In genomic region chr10:77671519-77671918, GRCm38 (mm10) we compare ENCODE assay signal across 35 mouse cellular contexts. TPM values are rescaled to one million over a fixed set of nuclear protein-coding genes. Genes with fewer than 3 reads are reported as not detected.
DNase-seq lines count a peak whose midpoint lies in the region; ATAC-seq and TF ChIP-seq lines count a peak whose summit lies in the region.
"Had no signal": no experiment of that assay in that cellular context is flagged by ENCODE, and none has a peak within 500 bp of the region (broad histone marks: within the 10 kb centered on the region; RNA-seq: fewer than 3 reads in every experiment).

No protein-coding gene starts in this region.

- TF ChIP-seq EP300 in MEL (IDR thresholded peaks at IDR 0.05; ENCODE audit: low read depth in 1 of 2, low read length in 2 of 2): peak; percentile 83 to 86

- no peaks in the 10 kb centered on the region for H3K36me3 ChIP-seq in heart, embryonic 10.5 days
- H3K36me3 ChIP-seq in MEL (ENCODE audit: control insufficient read depth in 1 of 2, insufficient read depth in 2 of 2, low read length in 2 of 2): peaks cover 0 to 11% of the 10 kb centered on the region in 2 experiments; a peak in 2 of 4 replicates
- no peaks in the 10 kb centered on the region for H3K36me3 ChIP-seq in liver, embryonic 16.5 days (ENCODE audit: control insufficient read depth, insufficient read depth)
- H3K36me3 ChIP-seq: hindbrain, embryonic 15.5 days; limb, embryonic 15.5 days; midbrain, embryonic 13.5 days had no signal

- TF ChIP-seq CTCF in MEL (IDR thresholded peaks at IDR 0.05 in 2 of 3, conservative IDR thresholded peaks at IDR 0.05 in 1 of 3; ENCODE audit: control insufficient read depth in 1 of 3, insufficient read depth in 1 of 3, low read depth in 2 of 3, low read length in 3 of 3, poor library complexity in 1 of 3, severe bottlenecking in 1 of 3): no peak

- DNase-seq in heart, embryonic 10.5 days (ENCODE audit: low spot score): peak; percentile 88
- DNase-seq in heart, adult 8-10 months (ENCODE audit: low spot score): no peak
- DNase-seq in MEL (ENCODE audit: low read depth, low spot score) (peak; percentile 85), liver (peak; percentile 58)
- DNase-seq in thymus, postnatal 14 days: no peak
- no peak for DNase-seq in adrenal gland, postnatal 10 days
- DNase-seq in left cerebral cortex, postnatal 25 days (ENCODE audit: low spot score in 2 of 2): no peak
- DNase-seq: adrenal gland, adult 2 months; cerebellum, adult 8-10 months; cerebellum, postnatal 36 days; gastrocnemius, postnatal 10 days; heart, postnatal 4 days; kidney, adult 11 months; kidney, postnatal 4 days; layer of hippocampus, adult 9-11 months; left cerebral cortex, postnatal 4 days; retina, postnatal 1 day; right cerebral cortex, postnatal 25 days; spleen, adult 18-20 months had no signal

- no peaks in the 10 kb centered on the region for H3K79me2 ChIP-seq in MEL (ENCODE audit: control insufficient read depth, insufficient read depth, low read length, poor library complexity)

- TF ChIP-seq RAD21 in MEL (IDR thresholded peaks at IDR 0.05; ENCODE audit: low read depth, low read length): no peak

- intact Hi-C loops in left cerebral cortex, postnatal 25 days (cut with DNase I): no loop called here

- no peak overlapping the region for H3K4me3 ChIP-seq in heart, embryonic 10.5 days
- H3K4me3 ChIP-seq in MEL (ENCODE audit: control insufficient read depth in 1 of 2, insufficient read depth in 1 of 2, low read depth in 2 of 2, low read length in 2 of 2): no peak overlapping the region
- no peak overlapping the region for H3K4me3 ChIP-seq in liver, embryonic 16.5 days (ENCODE audit: low read depth, low read length)
- H3K4me3 ChIP-seq: hindbrain, embryonic 15.5 days; limb, embryonic 15.5 days; midbrain, embryonic 13.5 days had no signal

- peak; percentile 86 for ATAC-seq in liver, embryonic 16.5 days (ENCODE audit: low read depth)
- ATAC-seq: CD4-positive, CD25-positive, alpha-beta regulatory T cell, adult 4 months; forebrain, embryonic 14.5 days; midbrain, embryonic 13.5 days had no signal

- H3K9me3 ChIP-seq in heart, embryonic 10.5 days: no peaks in the 10 kb centered on the region
- H3K9me3 ChIP-seq in MEL (replicated peaks; ENCODE audit: insufficient read depth, low read length): no peaks in the 10 kb centered on the region
- no peaks in the 10 kb centered on the region for H3K9me3 ChIP-seq in liver, embryonic 16.5 days (replicated peaks; ENCODE audit: control insufficient read depth, low read length)
- H3K9me3 ChIP-seq: hindbrain, embryonic 15.5 days; limb, embryonic 15.5 days; midbrain, embryonic 13.5 days had no signal

- H3K4me2 ChIP-seq in liver, embryonic 16.5 days (ENCODE audit: low read depth, low read length): no peak overlapping the region
- H3K4me2 ChIP-seq: hindbrain, embryonic 15.5 days; limb, embryonic 15.5 days; midbrain, embryonic 13.5 days had no signal

- H3K4me1 ChIP-seq in heart, embryonic 10.5 days: no peaks in the 10 kb centered on the region
- H3K4me1 ChIP-seq in MEL (ENCODE audit: control insufficient read depth in 1 of 2, insufficient read depth in 2 of 2, low read length in 2 of 2): peaks cover 0 to 11% of the 10 kb centered on the region in 2 experiments; a peak in 2 of 4 replicates
- peaks cover 3% of the 10 kb centered on the region; the same call in 1 of the 2 replicates for H3K4me1 ChIP-seq in liver, embryonic 16.5 days (ENCODE audit: control insufficient read depth, low read depth, low read length)
- H3K4me1 ChIP-seq: hindbrain, embryonic 15.5 days had no signal

- H3K27me3 ChIP-seq in heart, embryonic 10.5 days (ENCODE audit: insufficient read depth, poor library complexity, severe bottlenecking): peaks cover 29% of the 10 kb centered on the region
- no peaks in the 10 kb centered on the region for H3K27me3 ChIP-seq in MEL (ENCODE audit: control insufficient read depth in 1 of 2, insufficient read depth in 2 of 2, low read length in 2 of 2)
- peaks cover 9% of the 10 kb centered on the region for H3K27me3 ChIP-seq in liver, embryonic 16.5 days (ENCODE audit: control insufficient read depth, insufficient read depth, low read depth, low read length)

- WGBS in heart, embryonic 10.5 days: 18% methylated on average over 4 of the region's 4 CpGs
- WGBS in liver, embryonic 16.5 days (ENCODE audit: insufficient replicate concordance): 6% methylated on average over 4 of the region's 4 CpGs

- no peak overlapping the region for H3K27ac ChIP-seq in heart, embryonic 10.5 days
- peak overlapping the region; percentile 60 for H3K27ac ChIP-seq in MEL (ENCODE audit: control insufficient read depth, low read depth, low read length)
- no peak overlapping the region for H3K27ac ChIP-seq in liver, embryonic 16.5 days (ENCODE audit: low read length)
- H3K27ac ChIP-seq: hindbrain, embryonic 15.5 days; limb, embryonic 15.5 days; macrophage; midbrain, embryonic 13.5 days had no signal

- no peak overlapping the region for H3K9ac ChIP-seq in MEL (ENCODE audit: control insufficient read depth, low read depth, low read length, poor library complexity, severe bottlenecking)
- H3K9ac ChIP-seq in liver, embryonic 16.5 days (ENCODE audit: low read depth, low read length): no peak overlapping the region
- H3K9ac ChIP-seq: hindbrain, embryonic 15.5 days; limb, embryonic 15.5 days; midbrain, embryonic 13.5 days had no signal

- TF ChIP-seq POLR2A in MEL (IDR thresholded peaks at IDR 0.05; ENCODE audit: control insufficient read depth in 1 of 2, insufficient read depth in 1 of 2, low read depth in 1 of 2, low read length in 2 of 2, poor library complexity in 1 of 2): no peak

TF ChIP-seq in MEL, 35 proteins besides CTCF, POLR2A, EP300 and RAD21 (continues in another document):
- no peak for TF ChIP-seq MAX (IDR thresholded peaks at IDR 0.05; ENCODE audit: low read length)
- TF ChIP-seq JUND (IDR thresholded peaks at IDR 0.05; ENCODE audit: low read depth, low read length): no peak
- no peak for TF ChIP-seq SMC3 (IDR thresholded peaks at IDR 0.05; ENCODE audit: low read depth, low read length)
- TF ChIP-seq BHLHE40 (IDR thresholded peaks at IDR 0.05; ENCODE audit: borderline replicate concordance, low read depth, low read length): no peak
- TF ChIP-seq ZNF384 (IDR thresholded peaks at IDR 0.05; ENCODE audit: low read depth, low read length): no peak
- TF ChIP-seq ETS1 (IDR thresholded peaks at IDR 0.05; ENCODE audit: low read depth, low read length): peak; percentile 89
- TF ChIP-seq TBP (IDR thresholded peaks at IDR 0.05; ENCODE audit: low read depth, low read length): 0 out of 2 replicates have a peak, but pooled peaks have one; percentile 12
- peak; percentile 91 for TF ChIP-seq SIN3A (IDR thresholded peaks at IDR 0.05; ENCODE audit: low read length)
- no peak for TF ChIP-seq KAT2A (conservative IDR thresholded peaks at IDR 0.05; ENCODE audit: low read depth, low read length)
- no peak for TF ChIP-seq MEF2A (IDR thresholded peaks at IDR 0.05; ENCODE audit: extremely low read depth, insufficient replicate concordance, low read depth, low read length, poor library complexity, severe bottlenecking)
- TF ChIP-seq MAZ (IDR thresholded peaks at IDR 0.05; ENCODE audit: low read depth, low read length): no peak
- no peak for TF ChIP-seq CHD2 (IDR thresholded peaks at IDR 0.05; ENCODE audit: low read length)

RNA-seq across cellular contexts. Expression of gene Tspear, which starts 14.8 kb away (rescaled TPM):
- polyA plus RNA-seq in heart, embryonic 10.5 days (2016; fragmentation: Nextera tagmentation; extraction: Ambion mirVana): 0.14 and 0.38 TPM in 2 replicates
- total RNA-seq in heart, adult 8-10 months (2022): not detected
- 1.2 and 1.8 TPM in 2 replicates for total RNA-seq in MEL (2012; rRNA removed)
- 1 to 10 TPM in 1 of 2 experiments, not detected in 1; 3.8 TPM for polyA plus RNA-seq in MEL (2012; ENCODE audit: insufficient read depth in 1 of 2, insufficient read length in 2 of 2, low read depth in 1 of 2, low replicate concordance in 2 of 2, missing spikeins in 1 of 2)
- 0.05 TPM in 1 of 2 replicates, not detected in the other for polyA plus RNA-seq in liver, embryonic 16.5 days (2015; fragmentation: Nextera tagmentation; extraction: Ambion mirVana)
- total RNA-seq in adrenal gland, postnatal 10 days (2021): under 1 TPM; 0.27 to 0.64 TPM
- total RNA-seq in left cerebral cortex, postnatal 25 days (2021): under 1 TPM in 1 of 2 experiments, not detected in 1; 0.14 TPM
- total RNA-seq: gastrocnemius, postnatal 10 days; heart, postnatal 4 days; left cerebral cortex, postnatal 4 days; monocyte, adult 5-6 weeks had no signal
- polyA plus RNA-seq: macrophage had no signal

RNA-seq across cellular contexts. Expression of gene Gm19402, which starts 19.0 kb away (rescaled TPM):
- polyA plus RNA-seq in heart, embryonic 10.5 days (2016; fragmentation: Nextera tagmentation; extraction: Ambion mirVana): not detected in 2 replicates
- total RNA-seq in heart, adult 8-10 months (2022): not detected
- not detected in 2 replicates for total RNA-seq in MEL (2012; rRNA removed)
- not detected for polyA plus RNA-seq in MEL (2012; ENCODE audit: insufficient read depth in 1 of 2, insufficient read length in 2 of 2, low read depth in 1 of 2, low replicate concordance in 2 of 2, missing spikeins in 1 of 2)
- polyA plus RNA-seq in liver, embryonic 16.5 days (2015; fragmentation: Nextera tagmentation; extraction: Ambion mirVana): not detected in 2 replicates
- not detected for total RNA-seq in adrenal gland, postnatal 10 days (2021)
- total RNA-seq in left cerebral cortex, postnatal 25 days (2021): not detected
- total RNA-seq: adrenal gland, adult 2 months; gastrocnemius, postnatal 10 days; granulocyte monocyte progenitor cell, adult 5-6 weeks; heart, postnatal 4 days; left cerebral cortex, adult 18-20 months; left cerebral cortex, postnatal 4 days; monocyte, adult 5-6 weeks had no signal
- polyA plus RNA-seq: adrenal gland, adult 2 months; CD4-positive, CD25-positive, alpha-beta regulatory T cell, adult 4 months; embryonic facial prominence, embryonic 14.5 days; forebrain, embryonic 14.5 days; heart, embryonic 14.5 days; hindbrain, embryonic 15.5 days; kidney, embryonic 16.5 days; limb, embryonic 15.5 days; lung, embryonic 16.5 days; macrophage; midbrain, embryonic 13.5 days; thymus, postnatal 0 days; urinary bladder, adult 2 months had no signal

RNA-seq across cellular contexts. Expression of gene Gm9508, which starts 25.5 kb away (rescaled TPM):
- polyA plus RNA-seq in heart, embryonic 10.5 days (2016; fragmentation: Nextera tagmentation; extraction: Ambion mirVana): not detected in 2 replicates
- not detected for total RNA-seq in heart, adult 8-10 months (2022)
- total RNA-seq in MEL (2012; rRNA removed): not detected in 2 replicates
- polyA plus RNA-seq in MEL (2012; ENCODE audit: insufficient read depth in 1 of 2, insufficient read length in 2 of 2, low read depth in 1 of 2, low replicate concordance in 2 of 2, missing spikeins in 1 of 2): not detected
- not detected in 2 replicates for polyA plus RNA-seq in liver, embryonic 16.5 days (2015; fragmentation: Nextera tagmentation; extraction: Ambion mirVana)
- total RNA-seq in adrenal gland, postnatal 10 days (2021): not detected
- total RNA-seq in left cerebral cortex, postnatal 25 days (2021): not detected
- total RNA-seq: adrenal gland, adult 2 months; gastrocnemius, postnatal 10 days; granulocyte monocyte progenitor cell, adult 5-6 weeks; heart, postnatal 4 days; left cerebral cortex, adult 18-20 months; left cerebral cortex, postnatal 4 days; monocyte, adult 5-6 weeks had no signal
- polyA plus RNA-seq: adrenal gland, adult 2 months; CD4-positive, CD25-positive, alpha-beta regulatory T cell, adult 4 months; embryonic facial prominence, embryonic 14.5 days; forebrain, embryonic 14.5 days; heart, embryonic 14.5 days; hindbrain, embryonic 15.5 days; kidney, embryonic 16.5 days; limb, embryonic 15.5 days; lung, embryonic 16.5 days; macrophage; midbrain, embryonic 13.5 days; thymus, postnatal 0 days; urinary bladder, adult 2 months had no signal

RNA-seq across cellular contexts. Expression of gene Gm10272, which starts 34.9 kb away (rescaled TPM):
- polyA plus RNA-seq in heart, embryonic 10.5 days (2016; fragmentation: Nextera tagmentation; extraction: Ambion mirVana): not detected in 2 replicates
- total RNA-seq in heart, adult 8-10 months (2022): not detected
- not detected in 2 replicates for total RNA-seq in MEL (2012; rRNA removed)
- not detected for polyA plus RNA-seq in MEL (2012; ENCODE audit: insufficient read depth in 1 of 2, insufficient read length in 2 of 2, low read depth in 1 of 2, low replicate concordance in 2 of 2, missing spikeins in 1 of 2)
- not detected in 2 replicates for polyA plus RNA-seq in liver, embryonic 16.5 days (2015; fragmentation: Nextera tagmentation; extraction: Ambion mirVana)
- total RNA-seq in adrenal gland, postnatal 10 days (2021): not detected
- total RNA-seq in left cerebral cortex, postnatal 25 days (2021): not detected
- total RNA-seq: adrenal gland, adult 2 months; gastrocnemius, postnatal 10 days; granulocyte monocyte progenitor cell, adult 5-6 weeks; heart, postnatal 4 days; left cerebral cortex, adult 18-20 months; left cerebral cortex, postnatal 4 days; monocyte, adult 5-6 weeks had no signal
- polyA plus RNA-seq: adrenal gland, adult 2 months; CD4-positive, CD25-positive, alpha-beta regulatory T cell, adult 4 months; embryonic facial prominence, embryonic 14.5 days; forebrain, embryonic 14.5 days; heart, embryonic 14.5 days; hindbrain, embryonic 15.5 days; kidney, embryonic 16.5 days; limb, embryonic 15.5 days; lung, embryonic 16.5 days; macrophage; midbrain, embryonic 13.5 days; thymus, postnatal 0 days; urinary bladder, adult 2 months had no signal

RNA-seq across cellular contexts. Expression of gene Gm10024, which starts 39.7 kb away (rescaled TPM):
- polyA plus RNA-seq in heart, embryonic 10.5 days (2016; fragmentation: Nextera tagmentation; extraction: Ambion mirVana): not detected in 2 replicates
- not detected for total RNA-seq in heart, adult 8-10 months (2022)
- not detected in 2 replicates for total RNA-seq in MEL (2012; rRNA removed)
- polyA plus RNA-seq in MEL (2012; ENCODE audit: insufficient read depth in 1 of 2, insufficient read length in 2 of 2, low read depth in 1 of 2, low replicate concordance in 2 of 2, missing spikeins in 1 of 2): not detected
- polyA plus RNA-seq in liver, embryonic 16.5 days (2015; fragmentation: Nextera tagmentation; extraction: Ambion mirVana): not detected in 2 replicates
- total RNA-seq in adrenal gland, postnatal 10 days (2021): not detected
- total RNA-seq in left cerebral cortex, postnatal 25 days (2021): not detected
- total RNA-seq: adrenal gland, adult 2 months; gastrocnemius, postnatal 10 days; granulocyte monocyte progenitor cell, adult 5-6 weeks; heart, postnatal 4 days; left cerebral cortex, adult 18-20 months; left cerebral cortex, postnatal 4 days; monocyte, adult 5-6 weeks had no signal
- polyA plus RNA-seq: adrenal gland, adult 2 months; CD4-positive, CD25-positive, alpha-beta regulatory T cell, adult 4 months; forebrain, embryonic 14.5 days; heart, embryonic 14.5 days; hindbrain, embryonic 15.5 days; kidney, embryonic 16.5 days; lung, embryonic 16.5 days; macrophage; midbrain, embryonic 13.5 days; thymus, postnatal 0 days; urinary bladder, adult 2 months had no signal

Comparison
In these comparisons a context has a peak if more than half of its experiments do, and no peak if none do; other contexts are left out.
1. DNase-seq: peak in heart, embryonic 10.5 days (single experiment), MEL (single experiment) and liver (single experiment); none in heart, adult 8-10 months (single experiment), thymus, postnatal 14 days (single experiment), adrenal gland, postnatal 10 days (single experiment) and left cerebral cortex, postnatal 25 days (0 of 2).